ENCODE assay signal across 8 mouse cellular contexts in the genomic region with DNA sequence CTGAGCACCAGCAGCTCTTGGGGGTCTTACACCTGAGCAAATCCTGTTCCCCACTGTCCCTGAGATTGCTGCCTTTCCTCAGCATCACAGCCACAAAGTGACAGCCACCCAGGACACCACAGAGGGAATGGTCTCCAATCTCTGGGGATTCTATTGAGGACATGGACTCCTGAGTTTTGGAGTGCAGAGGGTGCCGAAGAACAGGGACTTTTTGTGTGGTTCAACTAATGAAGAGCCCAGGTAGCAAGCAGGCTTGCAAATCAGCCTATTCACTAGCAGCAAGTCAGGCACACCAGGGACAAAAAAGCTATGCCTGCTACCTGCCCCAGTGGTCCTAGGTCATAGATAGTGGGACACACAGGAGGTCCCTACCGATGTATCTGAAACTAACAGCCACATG. TPM values are rescaled to one million over a fixed set of nuclear protein-coding genes. Genes with fewer than 3 reads are reported as not detected.
A peak's percentile ranks its signal among the peaks of the same experiment; 100 is the strongest.
DNase-seq lines count a peak whose midpoint lies in the region; ATAC-seq lines count a peak whose summit lies in the region.
"Had no signal": no experiment of that assay in that cellular context is flagged by ENCODE, and none has a peak within 500 bp of the region (broad histone marks: within the 10 kb centered on the region; RNA-seq: fewer than 3 reads in every experiment).

No protein-coding gene starts in this region.

- H3K27me3 ChIP-seq in liver, embryonic 12.5 days (replicated peaks), result peaks cover 13% of the 10 kb centered on the region; the same call in 1 of the 2 replicates
- no peaks in the 10 kb centered on the region for H3K27me3 ChIP-seq in forebrain, embryonic 11.5 days (ENCODE audit: control insufficient read depth, insufficient read depth, low read length)
- H3K27me3 ChIP-seq in hindbrain, embryonic 14.5 days (ENCODE audit: control insufficient read depth, insufficient read depth, low read length), result no peaks in the 10 kb centered on the region
- no peaks in the 10 kb centered on the region for H3K27me3 ChIP-seq in midbrain, embryonic 16.5 days (ENCODE audit: control insufficient read depth, insufficient read depth, low read depth, low read length)

- ATAC-seq in liver, embryonic 12.5 days, result no peak
- ATAC-seq in forebrain, embryonic 11.5 days (replicated peaks; ENCODE audit: low FRiP score), result no peak
- ATAC-seq in hindbrain, embryonic 14.5 days (ENCODE audit: low FRiP score), result no peak
- no peak for ATAC-seq in midbrain, embryonic 16.5 days

- peak overlapping the region; percentile 98; the same call in 1 of the 2 replicates for H3K4me2 ChIP-seq in liver, embryonic 12.5 days
- H3K4me2 ChIP-seq in forebrain, embryonic 11.5 days (ENCODE audit: low read depth, low read length, severe bottlenecking), result peak overlapping the region; percentile 16; the same call in 1 of the 2 replicates
- peak overlapping the region; percentile 97 for H3K4me2 ChIP-seq in hindbrain, embryonic 14.5 days (replicated peaks)
- peak overlapping the region; percentile 73 for H3K4me2 ChIP-seq in midbrain, embryonic 16.5 days (ENCODE audit: low read length)

- no peaks in the 10 kb centered on the region for H3K9me3 ChIP-seq in liver, embryonic 12.5 days (replicated peaks)
- no peaks in the 10 kb centered on the region for H3K9me3 ChIP-seq in forebrain, embryonic 11.5 days (ENCODE audit: control insufficient read depth, low read length)
- no peaks in the 10 kb centered on the region for H3K9me3 ChIP-seq in hindbrain, embryonic 14.5 days (ENCODE audit: control insufficient read depth, low read length)
- H3K9me3 ChIP-seq in midbrain, embryonic 16.5 days (replicated peaks; ENCODE audit: control insufficient read depth, low read length, poor library complexity, severe bottlenecking), result no peaks in the 10 kb centered on the region

- no peak for DNase-seq in liver
- no peak for DNase-seq in forebrain, embryonic 11.5 days (ENCODE audit: low spot score)
- no peak for DNase-seq in hindbrain, embryonic 14.5 days (ENCODE audit: low spot score)
- DNase-seq in cerebellum, postnatal 25 days, result no peak
- no peak for DNase-seq in urinary bladder, adult 2 months (ENCODE audit: low spot score)
- DNase-seq: heart, postnatal 10 days had no signal

- no peak overlapping the region for H3K9ac ChIP-seq in liver, embryonic 12.5 days
- peak overlapping the region; percentile 29 for H3K9ac ChIP-seq in forebrain, embryonic 11.5 days (ENCODE audit: low read length)
- H3K9ac ChIP-seq in hindbrain, embryonic 14.5 days, result 0 out of 2 replicates have a peak overlapping the region, but pooled peaks have one; percentile 98
- H3K9ac ChIP-seq in midbrain, embryonic 16.5 days (ENCODE audit: low read depth, low read length), result no peak overlapping the region

- 0 out of 2 replicates have a peak, but pooled peaks cover 2% of the 10 kb centered on the region for H3K36me3 ChIP-seq in liver, embryonic 12.5 days
- H3K36me3 ChIP-seq in forebrain, embryonic 11.5 days (ENCODE audit: control insufficient read depth, insufficient read depth, low read length), result no peaks in the 10 kb centered on the region
- no peaks in the 10 kb centered on the region for H3K36me3 ChIP-seq in hindbrain, embryonic 14.5 days (replicated peaks; ENCODE audit: control insufficient read depth, insufficient read depth)
- no peaks in the 10 kb centered on the region for H3K36me3 ChIP-seq in midbrain, embryonic 16.5 days (ENCODE audit: control insufficient read depth, insufficient read depth, low read length)

- 81% methylated on average over 2 of the region's 2 CpGs for WGBS in liver, embryonic 12.5 days (ENCODE audit: insufficient replicate concordance)
- WGBS in forebrain, embryonic 11.5 days, result 97% methylated on average over 2 of the region's 2 CpGs
- WGBS in hindbrain, embryonic 14.5 days, result 90% methylated on average over 2 of the region's 2 CpGs
- 88% methylated on average over 2 of the region's 2 CpGs for WGBS in midbrain, embryonic 16.5 days

- peaks cover 70% of the 10 kb centered on the region for H3K4me1 ChIP-seq in liver, embryonic 12.5 days
- peaks cover 12% of the 10 kb centered on the region for H3K4me1 ChIP-seq in forebrain, embryonic 11.5 days (replicated peaks; ENCODE audit: control insufficient read depth, insufficient read depth, low read length)
- peaks cover 40% of the 10 kb centered on the region for H3K4me1 ChIP-seq in hindbrain, embryonic 14.5 days (replicated peaks; ENCODE audit: control insufficient read depth, insufficient read depth, low read length)
- H3K4me1 ChIP-seq in midbrain, embryonic 16.5 days (ENCODE audit: control insufficient read depth, insufficient read depth, low read length), result peaks cover 34% of the 10 kb centered on the region

- no peak overlapping the region for H3K27ac ChIP-seq in liver, embryonic 12.5 days
- no peak overlapping the region for H3K27ac ChIP-seq in forebrain, embryonic 11.5 days (ENCODE audit: low read depth, low read length)
- H3K27ac ChIP-seq in hindbrain, embryonic 14.5 days, result no peak overlapping the region
- no peak overlapping the region for H3K27ac ChIP-seq in midbrain, embryonic 16.5 days (ENCODE audit: low read length)

- H3K4me3 ChIP-seq in liver, embryonic 12.5 days, result no peak overlapping the region
- H3K4me3 ChIP-seq in forebrain, embryonic 11.5 days (ENCODE audit: low read depth, low read length), result peak overlapping the region; percentile 95; the same call in 1 of the 2 replicates
- 0 out of 2 replicates have a peak overlapping the region, but pooled peaks have one; percentile 95 for H3K4me3 ChIP-seq in hindbrain, embryonic 14.5 days (replicated peaks; ENCODE audit: low read length)
- no peak overlapping the region for H3K4me3 ChIP-seq in midbrain, embryonic 16.5 days (ENCODE audit: low read depth, low read length)

RNA-seq across cellular contexts. Expression of a gene that starts 1.8 kb away (rescaled TPM):
- 24.4 and 24.7 TPM in 2 replicates for polyA plus RNA-seq in liver, embryonic 12.5 days (2016; fragmentation: Nextera tagmentation; extraction: Ambion mirVana)
- 56.7 and 57.2 TPM in 2 replicates for polyA plus RNA-seq in forebrain, embryonic 11.5 days (2014; fragmentation: Nextera tagmentation; extraction: Ambion mirVana)
- 50.1 and 53.2 TPM in 2 replicates for polyA plus RNA-seq in hindbrain, embryonic 14.5 days (2014; fragmentation: Nextera tagmentation; extraction: Ambion mirVana)
- polyA plus RNA-seq in midbrain, embryonic 16.5 days (2015; fragmentation: Nextera tagmentation; extraction: Ambion mirVana), result 91.4 and 95.3 TPM in 2 replicates
- 33.8 and 34.5 TPM in 2 replicates for polyA plus RNA-seq in urinary bladder, adult 2 months (2012; rRNA removed)

RNA-seq across cellular contexts. Expression of a gene that starts 48.5 kb away (rescaled TPM):
- not detected in 2 replicates for polyA plus RNA-seq in liver, embryonic 12.5 days (2016; fragmentation: Nextera tagmentation; extraction: Ambion mirVana)
- not detected in 2 replicates for polyA plus RNA-seq in forebrain, embryonic 11.5 days (2014; fragmentation: Nextera tagmentation; extraction: Ambion mirVana)
- polyA plus RNA-seq in hindbrain, embryonic 14.5 days (2014; fragmentation: Nextera tagmentation; extraction: Ambion mirVana), result not detected in 2 replicates
- not detected in 2 replicates for polyA plus RNA-seq in midbrain, embryonic 16.5 days (2015; fragmentation: Nextera tagmentation; extraction: Ambion mirVana)
- polyA plus RNA-seq in urinary bladder, adult 2 months (2012; rRNA removed), result 0.12 and 0.17 TPM in 2 replicates

RNA-seq across cellular contexts. Expression of a gene that starts 56.7 kb away (rescaled TPM):
- 108 and 115 TPM in 2 replicates for polyA plus RNA-seq in liver, embryonic 12.5 days (2016; fragmentation: Nextera tagmentation; extraction: Ambion mirVana)
- 151 and 166 TPM in 2 replicates for polyA plus RNA-seq in forebrain, embryonic 11.5 days (2014; fragmentation: Nextera tagmentation; extraction: Ambion mirVana)
- 163 and 172 TPM in 2 replicates for polyA plus RNA-seq in hindbrain, embryonic 14.5 days (2014; fragmentation: Nextera tagmentation; extraction: Ambion mirVana)
- 164 and 171 TPM in 2 replicates for polyA plus RNA-seq in midbrain, embryonic 16.5 days (2015; fragmentation: Nextera tagmentation; extraction: Ambion mirVana)
- 93.9 and 105 TPM in 2 replicates for polyA plus RNA-seq in urinary bladder, adult 2 months (2012; rRNA removed)

RNA-seq across cellular contexts. Expression of a gene that starts 58.1 kb away (rescaled TPM):
- 0.08 and 0.11 TPM in 2 replicates for polyA plus RNA-seq in liver, embryonic 12.5 days (2016; fragmentation: Nextera tagmentation; extraction: Ambion mirVana)
- 0.53 and 0.57 TPM in 2 replicates for polyA plus RNA-seq in forebrain, embryonic 11.5 days (2014; fragmentation: Nextera tagmentation; extraction: Ambion mirVana)
- 0.31 and 0.41 TPM in 2 replicates for polyA plus RNA-seq in hindbrain, embryonic 14.5 days (2014; fragmentation: Nextera tagmentation; extraction: Ambion mirVana)
- polyA plus RNA-seq in midbrain, embryonic 16.5 days (2015; fragmentation: Nextera tagmentation; extraction: Ambion mirVana), result 0.57 and 0.63 TPM in 2 replicates
- polyA plus RNA-seq in urinary bladder, adult 2 months (2012; rRNA removed), result 2.9 and 3.1 TPM in 2 replicates

RNA-seq across cellular contexts. Expression of a gene that starts 59.1 kb away (rescaled TPM):
- polyA plus RNA-seq in liver, embryonic 12.5 days (2016; fragmentation: Nextera tagmentation; extraction: Ambion mirVana), result not detected in 2 replicates
- not detected in 2 replicates for polyA plus RNA-seq in forebrain, embryonic 11.5 days (2014; fragmentation: Nextera tagmentation; extraction: Ambion mirVana)
- not detected in 2 replicates for polyA plus RNA-seq in hindbrain, embryonic 14.5 days (2014; fragmentation: Nextera tagmentation; extraction: Ambion mirVana)
- polyA plus RNA-seq in midbrain, embryonic 16.5 days (2015; fragmentation: Nextera tagmentation; extraction: Ambion mirVana), result not detected in 2 replicates
- polyA plus RNA-seq in urinary bladder, adult 2 months (2012; rRNA removed), result 0.03 TPM in 1 of 2 replicates, not detected in the other

Comparison
In these comparisons a context has a peak if more than half of its experiments do, and no peak if none do; other contexts are left out.
1. H3K4me2 ChIP-seq: peak in every context shown above with its lines; median percentile 98 in liver, embryonic 12.5 days; 97 in hindbrain, embryonic 14.5 days; 73 in midbrain, embryonic 16.5 days; 16 in forebrain, embryonic 11.5 days.
2. H3K4me3 ChIP-seq: peak in forebrain, embryonic 11.5 days (single experiment) and hindbrain, embryonic 14.5 days (single experiment); none in liver, embryonic 12.5 days (single experiment) and midbrain, embryonic 16.5 days (single experiment).
3. H3K9ac ChIP-seq: peak in forebrain, embryonic 11.5 days (single experiment) and hindbrain, embryonic 14.5 days (single experiment); none in liver, embryonic 12.5 days (single experiment) and midbrain, embryonic 16.5 days (single experiment).